Mouse (Mus musculus): Measurements from ENCODE around the gene Cfap97d1.

DNA sequence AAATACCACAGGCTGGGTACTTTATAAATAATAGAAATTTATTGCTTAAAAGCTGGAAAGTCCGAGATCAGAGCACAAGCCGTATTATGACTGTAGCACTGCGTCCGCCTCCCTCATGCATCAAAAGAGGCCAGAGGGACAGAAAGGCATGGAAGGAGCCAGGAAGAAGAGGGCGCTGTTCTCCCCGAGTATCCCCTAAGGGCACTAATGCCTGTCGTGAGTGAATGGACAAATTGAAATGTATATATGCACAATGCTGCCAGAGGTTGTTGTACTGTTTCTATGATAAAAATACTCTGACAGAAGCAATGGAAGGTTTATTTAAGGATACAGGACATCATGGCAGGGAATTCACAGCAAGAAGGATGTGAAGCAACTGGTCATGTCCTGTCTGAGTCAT lies 45.9 kb downstream of the Cfap97d1 start:
- TF ChIP-seq CTCF (IDR thresholded peaks at IDR 0.05; ENCODE audit: borderline replicate concordance, extremely low read depth, insufficient read depth, insufficient read length): peak; percentile 7; the same call in 1 of the 2 replicates
- no peak for TF ChIP-seq POLR2A (IDR thresholded peaks at IDR 0.05; ENCODE audit: borderline replicate concordance, extremely low read depth, insufficient read depth, insufficient read length, poor library complexity, severe bottlenecking)
